In the genomic region with DNA sequence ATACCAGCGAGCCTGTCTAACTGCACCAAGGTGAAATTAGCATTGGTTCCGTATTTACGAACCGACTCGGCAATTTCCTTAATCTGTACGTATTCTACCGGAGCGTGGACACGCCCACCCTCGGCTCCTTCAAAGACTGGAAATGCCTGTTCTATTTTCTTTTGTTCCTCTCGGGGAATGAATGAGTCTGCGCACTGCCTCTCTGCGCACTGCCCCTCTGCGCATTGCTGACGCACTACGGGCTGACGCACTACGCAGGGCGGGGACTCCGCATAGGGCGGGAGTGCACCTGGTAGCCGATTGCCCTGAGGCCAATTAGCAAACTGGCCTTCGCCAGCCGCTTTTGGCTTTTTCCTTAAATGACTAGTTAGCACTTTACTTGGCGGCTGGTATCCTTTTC, we compare ENCODE assay signal across 7 mouse cellular contexts. TPM values are rescaled to one million over a fixed set of nuclear protein-coding genes. Genes with fewer than 3 reads are reported as not detected.
A peak's percentile ranks its signal among the peaks of the same experiment; 100 is the strongest.
DNase-seq lines count a peak whose midpoint lies in the region; ATAC-seq lines count a peak whose summit lies in the region.
"Not testable (repeated sequence)": the region's sequence is repeated elsewhere in the genome, so short reads cannot be mapped to it uniquely, and the experiment has no call there.

No protein-coding gene starts in this region.

- peaks cover 11% of the 10 kb centered on the region; the same call in 1 of the 2 replicates for H3K4me1 ChIP-seq in forebrain, embryonic 12.5 days
- H3K4me1 ChIP-seq in heart, embryonic 14.5 days (ENCODE audit: control insufficient read depth in 2 of 2, insufficient read depth in 2 of 2, low read length in 2 of 2); intestine, embryonic 15.5 days (replicated peaks); limb, embryonic 12.5 days (replicated peaks); lung, embryonic 15.5 days; neural tube, embryonic 12.5 days: not testable (repeated sequence)

- H3K4me2 ChIP-seq in forebrain, embryonic 12.5 days, result peak overlapping the region; percentile 25; the same call in 1 of the 2 replicates
- not testable (repeated sequence) for H3K4me2 ChIP-seq in heart, embryonic 14.5 days (ENCODE audit: low read length); neural tube, embryonic 12.5 days (replicated peaks)
- H3K4me2 ChIP-seq in intestine, embryonic 15.5 days (replicated peaks), result peak overlapping the region; percentile 37; the same call in 1 of the 2 replicates
- H3K4me2 ChIP-seq in limb, embryonic 12.5 days, result 0 out of 2 replicates have a peak overlapping the region, but pooled peaks have one; percentile 35
- 0 out of 2 replicates have a peak overlapping the region, but pooled peaks have one; percentile 30 for H3K4me2 ChIP-seq in lung, embryonic 15.5 days

- not testable (repeated sequence) for ATAC-seq in forebrain, embryonic 12.5 days (ENCODE audit: low FRiP score); heart, embryonic 14.5 days (ENCODE audit: insufficient number of reproducible peaks, insufficient read depth, low FRiP score, low read depth); intestine, embryonic 15.5 days; limb, embryonic 12.5 days (ENCODE audit: insufficient number of reproducible peaks, insufficient read depth, low FRiP score, low TSS enrichment, low read depth); lung, embryonic 15.5 days (ENCODE audit: borderline replicate concordance, extremely low read depth, low FRiP score, low TSS enrichment); neural tube, embryonic 12.5 days (ENCODE audit: low FRiP score, low read depth)

- DNase-seq in cerebellum, adult 11-12 months, result peak; percentile 36

- H3K9ac ChIP-seq in forebrain, embryonic 12.5 days, result peak overlapping the region; percentile 18; the same call in 1 of the 2 replicates
- H3K9ac ChIP-seq in heart, embryonic 14.5 days (ENCODE audit: low read length); intestine, embryonic 15.5 days; limb, embryonic 12.5 days (replicated peaks); lung, embryonic 15.5 days; neural tube, embryonic 12.5 days: not testable (repeated sequence)

- H3K27me3 ChIP-seq in forebrain, embryonic 12.5 days; heart, embryonic 14.5 days (ENCODE audit: control insufficient read depth, insufficient read depth, low read length); intestine, embryonic 15.5 days (replicated peaks); limb, embryonic 12.5 days; lung, embryonic 15.5 days; neural tube, embryonic 12.5 days (replicated peaks): not testable (repeated sequence)

- peak overlapping the region; percentile 57; the same call in 1 of the 2 replicates for H3K27ac ChIP-seq in forebrain, embryonic 12.5 days
- H3K27ac ChIP-seq in heart, embryonic 14.5 days (replicated peaks in 1 of 2; ENCODE audit: control insufficient read depth in 1 of 2, insufficient read depth in 1 of 2, low read depth in 2 of 2, low read length in 2 of 2); intestine, embryonic 15.5 days; limb, embryonic 12.5 days; neural tube, embryonic 12.5 days: not testable (repeated sequence)
- H3K27ac ChIP-seq in lung, embryonic 15.5 days, result peak overlapping the region; percentile 71

- H3K4me3 ChIP-seq in forebrain, embryonic 12.5 days (replicated peaks), result peak overlapping the region; percentile 32
- H3K4me3 ChIP-seq in heart, embryonic 14.5 days (ENCODE audit: control insufficient read depth in 1 of 2, insufficient read depth in 1 of 2, low read depth in 1 of 2, low read length in 2 of 2), result peak overlapping the region; percentile 31 to 38
- peak overlapping the region; percentile 30 for H3K4me3 ChIP-seq in intestine, embryonic 15.5 days (replicated peaks)
- peak overlapping the region; percentile 41 for H3K4me3 ChIP-seq in limb, embryonic 12.5 days (replicated peaks)
- peak overlapping the region; percentile 41 for H3K4me3 ChIP-seq in lung, embryonic 15.5 days
- peak overlapping the region; percentile 31 for H3K4me3 ChIP-seq in neural tube, embryonic 12.5 days

- 36% methylated on average over 11 of the region's 25 CpGs for WGBS in forebrain, embryonic 12.5 days
- 23% methylated on average over 4 of the region's 25 CpGs for WGBS in heart, embryonic 14.5 days
- WGBS in intestine, embryonic 15.5 days, result 15% methylated on average over 11 of the region's 25 CpGs
- WGBS in limb, embryonic 12.5 days, result 40% methylated on average over 14 of the region's 25 CpGs
- 29% methylated on average over 8 of the region's 25 CpGs for WGBS in lung, embryonic 15.5 days
- 42% methylated on average over 15 of the region's 25 CpGs for WGBS in neural tube, embryonic 12.5 days

- not testable (repeated sequence) for H3K36me3 ChIP-seq in forebrain, embryonic 12.5 days (replicated peaks); heart, embryonic 14.5 days (ENCODE audit: control insufficient read depth, insufficient read depth, low read length); intestine, embryonic 15.5 days; limb, embryonic 12.5 days; lung, embryonic 15.5 days; neural tube, embryonic 12.5 days

- H3K9me3 ChIP-seq in forebrain, embryonic 12.5 days; heart, embryonic 14.5 days (ENCODE audit: control insufficient read depth, low read length); intestine, embryonic 15.5 days; limb, embryonic 12.5 days; lung, embryonic 15.5 days; neural tube, embryonic 12.5 days: not testable (repeated sequence)

RNA-seq across cellular contexts. Expression of a gene that starts 4.6 kb away (rescaled TPM):
- polyA plus RNA-seq in forebrain, embryonic 12.5 days (2016; fragmentation: Nextera tagmentation; extraction: Ambion mirVana), result 118 and 129 TPM in 2 replicates
- 45.4 and 52.0 TPM in 2 replicates for polyA plus RNA-seq in heart, embryonic 14.5 days (2014; fragmentation: Nextera tagmentation; extraction: Ambion mirVana)
- 51.6 and 52.3 TPM in 2 replicates for polyA plus RNA-seq in intestine, embryonic 15.5 days (2015; fragmentation: Nextera tagmentation; extraction: Ambion mirVana)
- 85.4 and 91.5 TPM in 2 replicates for polyA plus RNA-seq in limb, embryonic 12.5 days (2016; fragmentation: Nextera tagmentation; extraction: Ambion mirVana)
- polyA plus RNA-seq in lung, embryonic 15.5 days (2015; fragmentation: Nextera tagmentation; extraction: Ambion mirVana), result 64.3 and 67.8 TPM in 2 replicates
- polyA plus RNA-seq in neural tube, embryonic 12.5 days (2016; fragmentation: Nextera tagmentation; extraction: Ambion mirVana), result 115 and 118 TPM in 2 replicates

RNA-seq across cellular contexts. Expression of a gene that starts 24.1 kb away (rescaled TPM):
- polyA plus RNA-seq in forebrain, embryonic 12.5 days (2016; fragmentation: Nextera tagmentation; extraction: Ambion mirVana), result 0.36 and 0.64 TPM in 2 replicates
- 0.20 and 0.26 TPM in 2 replicates for polyA plus RNA-seq in heart, embryonic 14.5 days (2014; fragmentation: Nextera tagmentation; extraction: Ambion mirVana)
- 2.2 and 2.5 TPM in 2 replicates for polyA plus RNA-seq in intestine, embryonic 15.5 days (2015; fragmentation: Nextera tagmentation; extraction: Ambion mirVana)
- polyA plus RNA-seq in limb, embryonic 12.5 days (2016; fragmentation: Nextera tagmentation; extraction: Ambion mirVana), result 0.24 and 0.36 TPM in 2 replicates
- 0.34 and 0.62 TPM in 2 replicates for polyA plus RNA-seq in lung, embryonic 15.5 days (2015; fragmentation: Nextera tagmentation; extraction: Ambion mirVana)
- polyA plus RNA-seq in neural tube, embryonic 12.5 days (2016; fragmentation: Nextera tagmentation; extraction: Ambion mirVana), result 5.3 and 7.7 TPM in 2 replicates

RNA-seq across cellular contexts. Expression of a gene that starts 33.8 kb away (rescaled TPM):
- 9.6 and 9.8 TPM in 2 replicates for polyA plus RNA-seq in forebrain, embryonic 12.5 days (2016; fragmentation: Nextera tagmentation; extraction: Ambion mirVana)
- 9.7 and 10.8 TPM in 2 replicates for polyA plus RNA-seq in heart, embryonic 14.5 days (2014; fragmentation: Nextera tagmentation; extraction: Ambion mirVana)
- 12.0 and 14.0 TPM in 2 replicates for polyA plus RNA-seq in intestine, embryonic 15.5 days (2015; fragmentation: Nextera tagmentation; extraction: Ambion mirVana)
- 9.0 and 10.9 TPM in 2 replicates for polyA plus RNA-seq in limb, embryonic 12.5 days (2016; fragmentation: Nextera tagmentation; extraction: Ambion mirVana)
- 9.0 and 10.1 TPM in 2 replicates for polyA plus RNA-seq in lung, embryonic 15.5 days (2015; fragmentation: Nextera tagmentation; extraction: Ambion mirVana)
- 9.3 and 10.3 TPM in 2 replicates for polyA plus RNA-seq in neural tube, embryonic 12.5 days (2016; fragmentation: Nextera tagmentation; extraction: Ambion mirVana)

RNA-seq across cellular contexts. Expression of a gene that starts 37.6 kb away (rescaled TPM):
- not detected in 2 replicates for polyA plus RNA-seq in forebrain, embryonic 12.5 days (2016; fragmentation: Nextera tagmentation; extraction: Ambion mirVana)
- polyA plus RNA-seq in heart, embryonic 14.5 days (2014; fragmentation: Nextera tagmentation; extraction: Ambion mirVana), result not detected in 2 replicates
- not detected in 2 replicates for polyA plus RNA-seq in intestine, embryonic 15.5 days (2015; fragmentation: Nextera tagmentation; extraction: Ambion mirVana)
- not detected in 2 replicates for polyA plus RNA-seq in limb, embryonic 12.5 days (2016; fragmentation: Nextera tagmentation; extraction: Ambion mirVana)
- 0.20 and 0.36 TPM in 2 replicates for polyA plus RNA-seq in lung, embryonic 15.5 days (2015; fragmentation: Nextera tagmentation; extraction: Ambion mirVana)
- polyA plus RNA-seq in neural tube, embryonic 12.5 days (2016; fragmentation: Nextera tagmentation; extraction: Ambion mirVana), result not detected in 2 replicates

RNA-seq across cellular contexts. Expression of a gene that starts 52.3 kb away (rescaled TPM):
- polyA plus RNA-seq in forebrain, embryonic 12.5 days (2016; fragmentation: Nextera tagmentation; extraction: Ambion mirVana), result 21.6 and 22.6 TPM in 2 replicates
- 26.6 and 28.6 TPM in 2 replicates for polyA plus RNA-seq in heart, embryonic 14.5 days (2014; fragmentation: Nextera tagmentation; extraction: Ambion mirVana)
- 14.2 and 18.0 TPM in 2 replicates for polyA plus RNA-seq in intestine, embryonic 15.5 days (2015; fragmentation: Nextera tagmentation; extraction: Ambion mirVana)
- 27.3 and 35.1 TPM in 2 replicates for polyA plus RNA-seq in limb, embryonic 12.5 days (2016; fragmentation: Nextera tagmentation; extraction: Ambion mirVana)
- 22.6 and 28.2 TPM in 2 replicates for polyA plus RNA-seq in lung, embryonic 15.5 days (2015; fragmentation: Nextera tagmentation; extraction: Ambion mirVana)
- 24.4 and 25.3 TPM in 2 replicates for polyA plus RNA-seq in neural tube, embryonic 12.5 days (2016; fragmentation: Nextera tagmentation; extraction: Ambion mirVana)
